Mouse (Mus musculus): ENCODE results near the gene Rfx8.

DNA sequence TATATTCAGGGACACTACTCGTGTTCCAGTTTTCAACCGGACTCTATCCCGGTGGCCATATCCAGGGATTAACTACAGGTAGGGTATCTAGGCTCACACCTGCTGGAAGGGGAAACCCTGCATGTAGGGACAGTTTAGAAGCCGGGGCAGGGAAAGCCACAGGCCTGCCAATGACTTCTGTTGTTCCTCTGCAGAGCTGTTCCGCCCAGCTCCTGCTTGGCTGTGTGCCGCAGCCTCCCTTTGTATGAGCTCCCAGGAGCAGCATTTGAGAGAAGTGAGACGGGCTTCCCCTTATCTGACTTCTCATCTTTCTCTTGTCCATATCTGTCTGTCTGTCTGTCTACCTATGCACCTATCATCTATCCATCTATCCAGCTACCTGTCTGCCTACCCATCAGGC, 8.5 kb downstream of the Rfx8 start:
- TF ChIP-seq CTCF (IDR thresholded peaks at IDR 0.05) = no peak
- no peak for TF ChIP-seq EP300 (IDR thresholded peaks at IDR 0.05)

All from lung, postnatal 0 days (tissue).